Mouse (Mus musculus): ENCODE measurements around the gene Ssxb6. TPM values are rescaled to one million over a fixed set of nuclear protein-coding genes. Genes with fewer than 3 reads are reported as not detected.
"Not testable (repeated sequence)": the region's sequence is repeated elsewhere in the genome, so short reads cannot be mapped to it uniquely, and the experiment has no call there.

Ssxb6 gene
- not detected in 2 replicates for polyA plus RNA-seq (2015; fragmentation: Nextera tagmentation; extraction: Ambion mirVana)

- not testable (repeated sequence) for H3K4me3 ChIP-seq (ENCODE audit: low read length); H3K9me3 ChIP-seq (ENCODE audit: low read length); ATAC-seq (ENCODE audit: low FRiP score, low TSS enrichment); H3K36me3 ChIP-seq (ENCODE audit: insufficient read depth, low read length); H3K4me2 ChIP-seq (replicated peaks; ENCODE audit: low read depth, low read length); H3K4me1 ChIP-seq (ENCODE audit: insufficient read depth, low read length); H3K9ac ChIP-seq (replicated peaks; ENCODE audit: low read length); H3K27ac ChIP-seq (ENCODE audit: low read length); H3K27me3 ChIP-seq (ENCODE audit: insufficient read depth, low read length)
- WGBS = 73% methylated on average over 4 of the region's 4 CpGs
Measured at GRCm38 (mm10) chrX:8548155-8548554, at the start of gene Ssxb6. Gene Ssxb6, minus strand, starts transcription at chrX:8548255.

- not testable (repeated sequence) for H3K4me3 ChIP-seq (ENCODE audit: low read length); ATAC-seq (ENCODE audit: low FRiP score, low TSS enrichment); H3K27ac ChIP-seq (ENCODE audit: low read length); H3K9ac ChIP-seq (replicated peaks; ENCODE audit: low read length); H3K27me3 ChIP-seq (ENCODE audit: insufficient read depth, low read length); H3K9me3 ChIP-seq (ENCODE audit: low read length); H3K36me3 ChIP-seq (ENCODE audit: insufficient read depth, low read length); H3K4me1 ChIP-seq (ENCODE audit: insufficient read depth, low read length); H3K4me2 ChIP-seq (replicated peaks; ENCODE audit: low read depth, low read length)
- WGBS = 30% methylated on average over 1 of the region's 1 CpGs
Measured at GRCm38 (mm10) chrX:8591716-8592115, 43.7 kb upstream of the Ssxb6 start, which contains the start of gene Ssxb3. Gene Ssxb3, minus strand, starts transcription at chrX:8591816.

GRCm38 (mm10) chrX:8524854-8525253, 23.2 kb downstream of the Ssxb6 start, which contains the start of gene Gm14459:
Gene Gm14459, minus strand, starts transcription at chrX:8524954.
- no peaks in the 10 kb centered on the region for H3K9me3 ChIP-seq (ENCODE audit: low read length)
- no peak within 1 kb of the TSS for H3K4me3 ChIP-seq (ENCODE audit: low read length)
- H3K27ac ChIP-seq (ENCODE audit: low read length) = no peak within 1 kb of the TSS
- no peak within 1 kb of the TSS for H3K9ac ChIP-seq (replicated peaks; ENCODE audit: low read length)
- no peaks in the 10 kb centered on the region for H3K36me3 ChIP-seq (ENCODE audit: insufficient read depth, low read length)
- no peak for ATAC-seq (ENCODE audit: low FRiP score, low TSS enrichment)
- no peak within 1 kb of the TSS for H3K4me2 ChIP-seq (replicated peaks; ENCODE audit: low read depth, low read length)
- H3K4me1 ChIP-seq (ENCODE audit: insufficient read depth, low read length) = no peaks in the 10 kb centered on the region
- H3K27me3 ChIP-seq (ENCODE audit: insufficient read depth, low read length) = no peaks in the 10 kb centered on the region
- WGBS = 79% methylated on average over 2 of the region's 2 CpGs

Other genes starting within 250 kb of the Ssxb6 start
- not detected in 2 replicates for gene Ssxb10, start 220.8 kb downstream of the Ssxb6 start, polyA plus RNA-seq (2015; fragmentation: Nextera tagmentation; extraction: Ambion mirVana)
- gene Ssxb9, start 181.3 kb downstream of the Ssxb6 start, polyA plus RNA-seq (2015; fragmentation: Nextera tagmentation; extraction: Ambion mirVana) = not detected in 2 replicates
- gene Ssxb1, start 134.9 kb downstream of the Ssxb6 start, polyA plus RNA-seq (2015; fragmentation: Nextera tagmentation; extraction: Ambion mirVana) = not detected in 2 replicates
- not detected in 2 replicates for gene Ssxb2, start 86.5 kb downstream of the Ssxb6 start, polyA plus RNA-seq (2015; fragmentation: Nextera tagmentation; extraction: Ambion mirVana)
- not detected in 2 replicates for gene Gm14459, start 23.3 kb downstream of the Ssxb6 start, polyA plus RNA-seq (2015; fragmentation: Nextera tagmentation; extraction: Ambion mirVana)
- gene Ssxb3, start 43.6 kb upstream of the Ssxb6 start, polyA plus RNA-seq (2015; fragmentation: Nextera tagmentation; extraction: Ambion mirVana) = not detected in 2 replicates
- not detected in 2 replicates for gene Ssxb8, start 142.6 kb upstream of the Ssxb6 start, polyA plus RNA-seq (2015; fragmentation: Nextera tagmentation; extraction: Ambion mirVana)
- gene Ssx9, start 200.2 kb upstream of the Ssxb6 start, polyA plus RNA-seq (2015; fragmentation: Nextera tagmentation; extraction: Ambion mirVana) = not detected in 2 replicates

Data from kidney, embryonic 16.5 days (tissue).